Mouse (Mus musculus) liver, adult 2 months (tissue): Measurements from ENCODE around the gene Pygo1.
A peak's percentile ranks its signal among the peaks of the same experiment; 100 is the strongest.

Source experiments
- CTCF ChIP-seq: fragments of 200-500 bp; IDR thresholded peaks from 2 replicates; pipeline ENCODE4 v1.5.1; 2011; ENCODE audit warnings: low read depth, low read length, control low read depth
- POLR2A ChIP-seq: fragments of 200-500 bp; IDR thresholded peaks from 2 replicates; pipeline ENCODE4 v1.6.1; 2011; ENCODE audit warnings: low read length, control low read depth; ENCODE audit not compliant: insufficient read depth; ENCODE audit errors: extremely low read depth

DNA sequence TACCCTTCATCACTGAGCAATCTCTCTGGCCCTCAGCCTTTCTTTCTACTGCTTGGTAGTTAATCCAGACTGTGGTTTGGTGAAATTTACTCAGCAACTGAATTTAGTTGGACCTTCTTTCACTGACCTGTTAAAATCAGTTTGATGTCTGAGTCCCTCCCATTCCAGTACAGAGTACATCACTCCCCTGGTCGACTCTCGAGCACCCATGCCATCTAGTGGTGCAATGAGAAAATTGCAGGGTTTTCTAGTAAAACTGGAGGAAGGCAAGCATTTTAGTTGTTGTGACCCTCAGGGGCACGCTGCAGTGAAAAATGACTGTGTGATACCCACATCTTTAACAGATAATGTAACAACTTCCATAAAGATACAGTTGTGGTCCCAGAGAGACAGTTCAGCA, 41.5 kb upstream of the Pygo1 start:
- no peak for TF ChIP-seq POLR2A
- TF ChIP-seq CTCF, result peak; percentile 65
